ENCODE assay signal across 9 mouse cellular contexts in genomic region chr14:120388818-120389691, GRCm38 (mm10).
A peak's percentile ranks its signal among the peaks of the same experiment; 100 is the strongest.
DNase-seq lines count a peak whose midpoint lies in the region; ATAC-seq and TF ChIP-seq lines count a peak whose summit lies in the region.
"Had no signal": no experiment of that assay in that cellular context is flagged by ENCODE, and none has a peak within 500 bp of the region (broad histone marks: within the 10 kb centered on the region; RNA-seq: fewer than 3 reads in every experiment).

No protein-coding gene starts in this region.

- WGBS in heart, embryonic 16.5 days, result 14% methylated on average over 37 of the region's 38 CpGs
- WGBS in liver, embryonic 12.5 days (ENCODE audit: insufficient replicate concordance), result 57% methylated on average over 38 of the region's 38 CpGs

- TF ChIP-seq CTCF in layer of hippocampus, adult 2 months (conservative IDR thresholded peaks at IDR 0.05), result no peak; the same call in 1 of the 2 replicates

- DNase-seq in layer of hippocampus, adult 2 months (ENCODE audit: low spot score in 2 of 2), result peak in 1 of 2 experiments; percentile 45
- no peak for DNase-seq in layer of hippocampus, adult 9-11 months
- peak; percentile 70 for DNase-seq in cerebellum, adult 9-10 months
- DNase-seq in retina, postnatal 7 days (ENCODE audit: low read depth, low spot score), result peak; percentile 17
- no peak for DNase-seq in MN1 (ENCODE audit: low spot score)
- DNase-seq in spleen, adult 18-20 months, result no peak

- H3K27ac ChIP-seq in layer of hippocampus, adult 2 months, result peak overlapping the region; percentile 95
- H3K27ac ChIP-seq in heart, embryonic 16.5 days (ENCODE audit: low read length), result peak overlapping the region; percentile 34
- H3K27ac ChIP-seq in liver, embryonic 12.5 days, result no peak overlapping the region

- H3K4me2 ChIP-seq in heart, embryonic 16.5 days (ENCODE audit: low read depth, low read length), result peak overlapping the region; percentile 34
- H3K4me2 ChIP-seq in liver, embryonic 12.5 days, result peak overlapping the region; percentile 51

- peak overlapping the region; percentile 47 for H3K4me3 ChIP-seq in layer of hippocampus, adult 2 months
- no peak overlapping the region; the same call in 1 of the 2 replicates for H3K4me3 ChIP-seq in heart, embryonic 16.5 days (ENCODE audit: low read length)
- H3K4me3 ChIP-seq in liver, embryonic 12.5 days, result no peak overlapping the region

- peak; percentile 49; the same call in 1 of the 2 replicates for ATAC-seq in heart, embryonic 16.5 days (replicated peaks; ENCODE audit: extremely low read depth, insufficient read depth, low FRiP score)
- 0 out of 2 replicates have a peak, but pooled peaks have one; percentile 13 for ATAC-seq in liver, embryonic 12.5 days
- ATAC-seq: Patski had no signal

- H3K27me3 ChIP-seq in heart, embryonic 16.5 days (ENCODE audit: control insufficient read depth, insufficient read depth, low read length), result no peaks in the 10 kb centered on the region
- no peaks in the 10 kb centered on the region for H3K27me3 ChIP-seq in liver, embryonic 12.5 days (replicated peaks)
- H3K27me3 ChIP-seq: Patski had no signal

- peaks cover 26% of the 10 kb centered on the region for H3K4me1 ChIP-seq in heart, embryonic 16.5 days (ENCODE audit: control insufficient read depth, insufficient read depth, low read length)
- peaks cover 11% of the 10 kb centered on the region for H3K4me1 ChIP-seq in liver, embryonic 12.5 days

- peaks cover 21% of the 10 kb centered on the region for H3K36me3 ChIP-seq in heart, embryonic 16.5 days (ENCODE audit: control insufficient read depth, insufficient read depth)
- peaks cover 24% of the 10 kb centered on the region for H3K36me3 ChIP-seq in liver, embryonic 12.5 days

- H3K9me3 ChIP-seq in heart, embryonic 16.5 days (replicated peaks; ENCODE audit: control insufficient read depth, low read length), result peaks cover 7% of the 10 kb centered on the region
- H3K9me3 ChIP-seq in liver, embryonic 12.5 days (replicated peaks), result 0 out of 2 replicates have a peak, but pooled peaks cover 5% of the 10 kb centered on the region

- peak overlapping the region; percentile 60; the same call in 1 of the 2 replicates for H3K9ac ChIP-seq in heart, embryonic 16.5 days (ENCODE audit: low read length)
- H3K9ac ChIP-seq in liver, embryonic 12.5 days, result no peak overlapping the region

Comparison
In these comparisons a context has a peak if more than half of its experiments do, and no peak if none do; other contexts are left out.
1. DNase-seq: peak in cerebellum, adult 9-10 months (single experiment) and retina, postnatal 7 days (single experiment); none in layer of hippocampus, adult 9-11 months (single experiment), MN1 (single experiment) and spleen, adult 18-20 months (0 of 2).